Mouse (Mus musculus): ENCODE data around the gene Selenoo.

- TF ChIP-seq GATA1 (IDR thresholded peaks at IDR 0.05; ENCODE audit: borderline replicate concordance, low read length) (no peak), FLI1 (IDR thresholded peaks at IDR 0.05; ENCODE audit: low read length) (no peak)
These were observed 30.1 kb upstream of the Selenoo start for GRCm38 (mm10) chr15:89058736-89059135.
